Mouse (Mus musculus) pancreas, adult 10 weeks (tissue): ENCODE data around the gene Ppp2r5b. TPM values are rescaled to one million over a fixed set of nuclear protein-coding genes. Genes with fewer than 3 reads are reported as not detected.

Source experiments
- polyA plus RNA-seq: library from polyadenylated mRNA; stranded (reverse); fragments of 350-450 nt; fragmentation: Illumina TruSeq; extraction: RNeasy Lipid Tissue Mini Kit (QIAGEN cat#74804); gene quantifications from one replicate; pipeline ENCODE4 v1.2.3, GENCODE M21; 2015; ENCODE audit warnings: low read depth, low replicate concordance; ENCODE audit not compliant: insufficient read depth

Gene Ppp2r5b
- polyA plus RNA-seq: 8.9 TPM

GRCm38 (mm10) chr19:6235084-6236052 lies at the start of gene Ppp2r5b:
TSS of gene Ppp2r5b (minus strand) at chr19:6235872.

GRCm38 (mm10) chr19:6276426-6277421 lies 41.1 kb upstream of the Ppp2r5b start, which contains the start of gene Ehd1:
TSS of gene Ehd1 (plus strand) at chr19:6276725.

GRCm38 (mm10) chr19:6241274-6242107 lies 5.8 kb upstream of the Ppp2r5b start, which contains the start of gene Atg2a:
TSS of gene Atg2a (plus strand) at chr19:6241668.

GRCm38 (mm10) chr19:6226135-6226534 lies 9.5 kb downstream of the Ppp2r5b start, which contains the start of gene Gpha2:
TSS of gene Gpha2 (plus strand) at chr19:6226380.

GRCm38 (mm10) chr19:6184131-6184530 lies 51.5 kb downstream of the Ppp2r5b start, which contains the start of gene Majin:
TSS of gene Majin (plus strand) at chr19:6184388.

Other genes starting within 250 kb of the Ppp2r5b start
- not detected for gene Slc22a20, start 249.7 kb downstream of the Ppp2r5b start, polyA plus RNA-seq
- gene Capn1, start 220.0 kb downstream of the Ppp2r5b start, polyA plus RNA-seq: 5.9 TPM
- 76.9 TPM for gene Syvn1, start 189.3 kb downstream of the Ppp2r5b start, polyA plus RNA-seq
- gene Mrpl49, start 178.1 kb downstream of the Ppp2r5b start, polyA plus RNA-seq: 5.0 TPM
- 570 TPM for gene Fau, start 178.0 kb downstream of the Ppp2r5b start, polyA plus RNA-seq
- gene Znhit2, start 174.7 kb downstream of the Ppp2r5b start, polyA plus RNA-seq: 7.4 TPM
- 14.9 TPM for gene Tm7sf2, start 167.5 kb downstream of the Ppp2r5b start, polyA plus RNA-seq
- gene Vps51, start 158.6 kb downstream of the Ppp2r5b start, polyA plus RNA-seq: 19.7 TPM
- not detected for gene Tmem262, start 155.8 kb downstream of the Ppp2r5b start, polyA plus RNA-seq
- not detected for gene Gm28374, start 153.6 kb downstream of the Ppp2r5b start, polyA plus RNA-seq
- gene Zfpl1, start 150.9 kb downstream of the Ppp2r5b start, polyA plus RNA-seq: 16.8 TPM
- not detected for gene Cdca5, start 150.9 kb downstream of the Ppp2r5b start, polyA plus RNA-seq
- not detected for gene AC131692.1, start 141.5 kb downstream of the Ppp2r5b start, polyA plus RNA-seq
- gene Naaladl1, start 130.1 kb downstream of the Ppp2r5b start, polyA plus RNA-seq: not detected
- 3.3 TPM for gene Sac3d1, start 117.2 kb downstream of the Ppp2r5b start, polyA plus RNA-seq
- gene Snx15, start 107.6 kb downstream of the Ppp2r5b start, polyA plus RNA-seq: 10.1 TPM
- 1.2 TPM for gene Batf2, start 94.9 kb downstream of the Ppp2r5b start, polyA plus RNA-seq
- gene Arl2, start 94.3 kb downstream of the Ppp2r5b start, polyA plus RNA-seq: 9.0 TPM
- not detected for gene Majin, start 51.5 kb downstream of the Ppp2r5b start, polyA plus RNA-seq
- gene Gpha2, start 9.5 kb downstream of the Ppp2r5b start, polyA plus RNA-seq: not detected
- gene Atg2a, start 5.8 kb upstream of the Ppp2r5b start, polyA plus RNA-seq: 8.4 TPM
- 9.0 TPM for gene Ehd1, start 40.9 kb upstream of the Ppp2r5b start, polyA plus RNA-seq
- gene Cdc42bpg, start 70.6 kb upstream of the Ppp2r5b start, polyA plus RNA-seq: 20.5 TPM
- gene Men1, start 99.1 kb upstream of the Ppp2r5b start, polyA plus RNA-seq: 16.3 TPM
- gene Map4k2, start 105.3 kb upstream of the Ppp2r5b start, polyA plus RNA-seq: 23.5 TPM
- gene Sf1, start 127.8 kb upstream of the Ppp2r5b start, polyA plus RNA-seq: 54.5 TPM
- gene Pygm, start 148.5 kb upstream of the Ppp2r5b start, polyA plus RNA-seq: 5.7 TPM
- 16.9 TPM for gene Rasgrp2, start 163.5 kb upstream of the Ppp2r5b start, polyA plus RNA-seq
- gene Nrxn2, start 182.9 kb upstream of the Ppp2r5b start, polyA plus RNA-seq: 1.6 TPM